Comparison of ENCODE assay signal across 24 mouse cellular contexts in the genomic region with DNA sequence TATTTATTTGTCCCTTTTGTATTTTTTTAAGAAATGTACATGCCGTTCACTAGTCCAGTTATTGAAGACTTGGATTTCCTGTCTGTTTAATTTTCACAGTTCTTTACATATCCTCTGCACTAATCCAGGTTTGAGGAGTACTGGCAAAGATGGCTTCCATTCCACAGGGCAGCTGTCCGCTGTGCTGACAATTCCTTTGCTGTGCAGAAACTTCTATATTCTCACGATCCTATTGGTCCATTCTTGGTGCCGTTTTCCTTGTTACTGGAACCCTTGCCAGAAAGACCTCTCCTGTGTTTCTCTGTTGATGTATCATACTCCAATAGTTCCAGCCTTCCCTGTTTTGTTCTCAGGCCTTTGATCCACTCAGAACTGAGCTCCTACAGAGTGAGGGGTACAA.
DNase-seq lines count a peak whose midpoint lies in the region; ATAC-seq and TF ChIP-seq lines count a peak whose summit lies in the region.
"Had no signal": no experiment of that assay in that cellular context is flagged by ENCODE, and none has a peak within 500 bp of the region (broad histone marks: within the 10 kb centered on the region; RNA-seq: fewer than 3 reads in every experiment).

No protein-coding gene starts in this region.

- H3K27ac ChIP-seq in lung, embryonic 14.5 days (ENCODE audit: low read depth): no peak overlapping the region
- H3K27ac ChIP-seq: heart, embryonic 13.5 days; hindbrain, embryonic 14.5 days; hindbrain, postnatal 0 days had no signal

- H3K79me2 ChIP-seq in myocyte (ENCODE audit: control insufficient read depth, insufficient read depth): no peaks in the 10 kb centered on the region

- no peaks in the 10 kb centered on the region for H3K27me3 ChIP-seq in lung, embryonic 14.5 days (ENCODE audit: insufficient read depth, low read length)
- H3K27me3 ChIP-seq in myocyte (ENCODE audit: control insufficient read depth, insufficient read depth, insufficient read length): no peaks in the 10 kb centered on the region
- H3K27me3 ChIP-seq: heart, embryonic 13.5 days; Patski had no signal

- no peak for ATAC-seq in lung, embryonic 14.5 days (ENCODE audit: insufficient read depth)
- ATAC-seq: CD4-positive, CD25-positive, alpha-beta regulatory T cell, adult 4 months; forebrain, embryonic 14.5 days; forebrain, postnatal 0 days; hindbrain, postnatal 0 days; inflammation-experienced regulatory T-cells, adult 6 months; Patski had no signal

- no peaks in the 10 kb centered on the region for H3K36me3 ChIP-seq in lung, embryonic 14.5 days (ENCODE audit: insufficient read depth)
- H3K36me3 ChIP-seq in myocyte (ENCODE audit: control insufficient read depth, insufficient read depth): no peaks in the 10 kb centered on the region
- H3K36me3 ChIP-seq: heart, embryonic 13.5 days had no signal

- H3K4me3 ChIP-seq in lung, embryonic 14.5 days (ENCODE audit: low read depth, low read length): no peak overlapping the region
- no peak overlapping the region for H3K4me3 ChIP-seq in myocyte
- H3K4me3 ChIP-seq: heart, embryonic 13.5 days had no signal

- H3K9ac ChIP-seq in lung, embryonic 14.5 days: no peak overlapping the region
- H3K9ac ChIP-seq: forebrain, postnatal 0 days; heart, embryonic 13.5 days; hindbrain, embryonic 14.5 days had no signal

- DNase-seq in lung, embryonic 14.5 days: peak; percentile 34
- no peak for DNase-seq in lung, postnatal 36 days
- DNase-seq in ES-CJ7 (ENCODE audit: low read depth, low spot score) (peak; percentile 10), NIH3T3 (ENCODE audit: low read depth) (peak; percentile 14)
- DNase-seq in thymus, postnatal 14 days: no peak
- DNase-seq: adrenal gland, adult 2 months; adrenal gland, postnatal 14 days; cerebellum, adult 11 months; cerebellum, adult 2 months; cerebellum, adult 9-11 months; cerebellum, postnatal 25 days; forebrain, postnatal 0 days; gastrocnemius, postnatal 25 days; heart, adult 18-20 months; heart, postnatal 14 days; heart, postnatal 4 days had no signal

- H3K4me1 ChIP-seq in lung, embryonic 14.5 days (ENCODE audit: insufficient read depth): no peaks in the 10 kb centered on the region
- H3K4me1 ChIP-seq: heart, embryonic 13.5 days had no signal

- WGBS in lung, embryonic 14.5 days: 70% methylated on average over 4 of the region's 4 CpGs

- no peak for TF ChIP-seq CTCF in lung, embryonic 14.5 days (IDR thresholded peaks at IDR 0.05; ENCODE audit: low read depth)

- H3K9me3 ChIP-seq in lung, embryonic 14.5 days (ENCODE audit: low read depth, low read length): no peaks in the 10 kb centered on the region
- H3K9me3 ChIP-seq: heart, embryonic 13.5 days had no signal

- H3ac ChIP-seq in myocyte (ENCODE audit: control insufficient read depth, insufficient read length): no peak overlapping the region

- no peak overlapping the region for H3K4me2 ChIP-seq in lung, embryonic 14.5 days
- no peak overlapping the region for H3K4me2 ChIP-seq in myocyte (ENCODE audit: low read depth)
- H3K4me2 ChIP-seq: heart, embryonic 13.5 days; hindbrain, embryonic 14.5 days had no signal

- TF ChIP-seq POLR2A in myocyte (IDR thresholded peaks at IDR 0.05; ENCODE audit: insufficient read length, low read depth): no peak

TF ChIP-seq in myocyte, 11 proteins besides CTCF, POLR2A, EP300 and RAD21:
- TF ChIP-seq MYOD1 (IDR thresholded peaks at IDR 0.05; ENCODE audit: control insufficient read depth in 1 of 3, insufficient read length in 2 of 3, low read depth in 2 of 3): no peak
- TF ChIP-seq REST (IDR thresholded peaks at IDR 0.05; ENCODE audit: insufficient read depth, insufficient read length): peak; percentile 79

Comparison
In these comparisons a context has a peak if more than half of its experiments do, and no peak if none do; other contexts are left out.
1. DNase-seq: peak in lung, embryonic 14.5 days (single experiment), ES-CJ7 (single experiment) and NIH3T3 (single experiment); none in lung, postnatal 36 days (single experiment) and thymus, postnatal 14 days (single experiment).